Mouse (Mus musculus) frontal cortex, adult 2 months (tissue): ENCODE data around the gene Pbxip1. TPM values are rescaled to one million over a fixed set of nuclear protein-coding genes. Genes with fewer than 3 reads are reported as not detected.
"Not testable (repeated sequence)": the region's sequence is repeated elsewhere in the genome, so short reads cannot be mapped to it uniquely, and the experiment has no call there.

ENCODE experiments used
- DNase-seq, 2 experiments: peaks; one replicate each; pipeline ENCODE4 v3.0.0; 2022; ENCODE audit warnings: low spot score in 1 of 2; ENCODE audit errors: extremely low spot score in 1 of 2
- polyA plus RNA-seq: library from polyadenylated mRNA; depleted of rRNA; stranded (reverse); fragments of >200 nt; gene quantifications from 2 replicates; pipeline ENCODE4 v1.2.3, GENCODE M21; 2012

The Pbxip1 gene
- polyA plus RNA-seq, 1 experiment = 38.9 TPM

DNA sequence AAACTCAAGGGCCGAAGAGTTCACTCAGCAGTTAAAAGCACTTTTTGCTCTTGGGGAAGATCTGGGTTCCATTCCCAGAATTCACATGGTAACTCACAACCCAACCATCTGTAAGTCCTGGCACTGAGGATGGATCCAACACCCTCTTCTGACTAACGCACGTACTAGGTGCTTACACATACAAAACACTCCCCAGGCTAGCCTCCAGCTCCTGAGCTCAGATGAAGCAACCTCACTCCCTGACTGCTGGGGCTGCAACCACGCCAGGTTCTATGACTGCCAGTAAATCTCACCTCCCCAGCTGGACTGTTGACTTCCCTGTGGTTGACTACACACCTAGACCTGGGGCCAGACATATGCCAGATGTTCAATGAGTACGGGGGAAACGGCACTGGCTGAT is 29.6 kb upstream of the Pbxip1 start:
- no peak for DNase-seq

DNA sequence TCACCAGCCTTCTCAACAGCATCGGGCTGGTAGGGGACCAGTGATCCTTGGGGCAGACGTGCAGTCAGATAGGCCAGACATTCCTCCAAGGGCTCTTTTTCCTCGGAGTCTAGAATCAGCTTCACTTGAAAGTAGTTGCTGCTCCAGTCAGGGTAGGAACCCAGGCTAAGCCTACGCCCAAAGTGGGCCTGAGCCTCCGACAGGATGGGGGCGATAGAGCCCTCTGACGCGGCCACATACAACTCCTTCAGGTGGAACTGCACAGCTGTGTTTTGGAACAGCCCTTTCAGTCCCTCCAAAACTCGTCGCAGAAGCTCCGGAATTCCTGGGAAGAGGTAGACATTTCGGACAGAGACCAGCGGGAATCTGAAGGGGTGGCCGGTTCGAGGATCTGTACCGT is 28.1 kb upstream of the Pbxip1 start:
- DNase-seq = no peak

DNA sequence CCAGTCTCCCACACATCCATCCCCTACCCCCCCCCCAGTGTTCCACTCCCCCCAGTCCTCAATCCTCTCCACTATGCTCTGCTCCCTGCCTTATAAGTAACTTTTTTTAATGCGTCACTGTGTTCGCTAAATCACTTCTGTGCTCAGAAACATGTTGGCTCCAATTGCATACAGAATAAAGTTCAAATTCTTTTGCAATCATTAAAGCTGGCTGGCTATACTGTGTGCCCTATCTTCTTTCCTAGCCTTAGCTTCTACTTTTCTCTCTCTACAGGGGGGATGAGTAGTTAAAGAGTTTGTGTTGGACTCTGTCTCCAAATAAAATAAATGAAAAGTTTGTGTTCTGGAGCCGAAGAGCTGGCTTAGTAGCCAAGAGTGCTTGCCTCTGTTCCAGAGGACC is 26.8 kb upstream of the Pbxip1 start:
- no peak for DNase-seq

DNA sequence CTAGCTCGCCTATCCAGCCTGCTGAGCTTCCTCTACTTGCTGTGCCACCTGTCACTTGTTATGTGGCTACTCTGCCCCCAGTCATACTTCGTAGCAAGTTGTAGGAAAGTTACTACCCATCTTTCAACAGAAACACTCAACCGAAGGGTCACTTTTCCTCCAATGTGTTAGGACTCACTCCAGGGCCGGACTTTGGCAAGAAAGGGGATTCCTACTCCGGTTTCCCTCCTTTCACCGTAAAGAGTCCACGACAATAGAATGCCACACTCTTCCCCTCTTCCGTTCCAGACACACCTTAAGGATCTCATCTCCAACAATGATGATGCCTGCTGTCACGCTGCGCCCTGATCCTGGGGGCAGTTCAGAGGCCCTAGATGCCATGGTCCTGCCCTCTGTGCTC is 25.6 kb upstream of the Pbxip1 start:
- DNase-seq = no peak

DNA sequence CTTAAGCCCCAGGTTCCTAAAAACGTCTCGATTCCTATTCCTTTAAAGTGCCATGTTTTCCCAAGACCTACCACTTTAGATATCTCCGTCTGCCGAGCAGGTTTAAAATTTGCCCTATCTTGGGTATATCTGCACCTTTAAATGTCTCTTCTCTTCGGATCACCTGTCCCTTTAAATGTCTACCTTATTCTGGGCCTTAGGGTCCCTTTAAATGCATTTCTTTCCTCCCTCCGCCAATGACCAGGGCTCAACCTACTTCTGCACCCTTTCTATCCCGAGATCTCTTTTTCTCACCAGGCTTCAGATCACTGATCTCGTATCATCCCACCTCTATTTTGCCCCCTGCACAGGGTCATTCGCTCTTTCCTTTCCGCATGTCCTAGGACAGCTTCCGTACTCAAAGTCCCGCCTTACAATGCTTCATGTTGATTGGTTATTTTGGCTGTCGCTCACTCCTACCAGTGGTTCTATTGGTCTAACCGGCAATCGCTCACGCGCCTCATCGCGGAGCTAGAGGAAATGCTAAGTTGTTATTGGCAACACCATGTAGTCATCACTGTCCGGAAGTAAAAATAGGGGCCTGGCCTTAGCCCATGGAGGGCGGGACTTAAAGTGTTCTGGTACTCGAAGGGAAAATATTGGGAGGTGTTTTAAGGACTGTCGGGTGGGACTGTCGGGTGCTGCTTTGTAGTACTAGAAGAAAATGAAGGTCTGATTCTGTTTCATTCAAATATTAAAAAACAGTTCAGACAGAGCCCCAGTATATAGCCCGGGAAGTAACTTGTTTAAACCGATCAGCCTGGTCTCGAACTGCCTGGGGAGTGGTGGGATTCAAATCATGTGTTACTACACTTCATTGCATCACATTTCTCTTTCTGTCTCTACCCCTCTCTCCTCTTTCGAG is 24.8 kb upstream of the Pbxip1 start, which contains the start of gene Flad1:
Gene Flad1 (minus strand): TSS at position 381 of the 904 bp plus-strand sequence.
- DNase-seq = peak; percentile 99 to 100

DNA sequence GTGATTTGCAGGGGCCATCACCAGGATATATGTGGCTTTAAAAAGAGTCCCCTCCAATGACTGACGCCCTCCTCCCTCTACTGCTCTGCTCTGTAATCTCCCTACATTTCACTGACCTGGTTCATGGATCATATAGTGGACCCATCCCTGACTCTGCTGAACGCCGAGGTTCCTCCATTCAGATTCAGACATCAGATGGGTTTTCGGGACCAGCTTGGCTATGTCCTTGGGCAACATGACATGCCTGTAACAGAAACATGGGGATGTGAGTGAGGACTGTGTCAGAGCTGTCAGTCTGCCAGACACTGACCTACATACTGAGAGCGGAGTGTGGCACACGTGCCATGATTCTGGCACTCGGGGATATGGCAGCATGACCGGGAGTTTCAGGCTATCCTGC is 20.3 kb upstream of the Pbxip1 start:
- no peak for DNase-seq

DNA sequence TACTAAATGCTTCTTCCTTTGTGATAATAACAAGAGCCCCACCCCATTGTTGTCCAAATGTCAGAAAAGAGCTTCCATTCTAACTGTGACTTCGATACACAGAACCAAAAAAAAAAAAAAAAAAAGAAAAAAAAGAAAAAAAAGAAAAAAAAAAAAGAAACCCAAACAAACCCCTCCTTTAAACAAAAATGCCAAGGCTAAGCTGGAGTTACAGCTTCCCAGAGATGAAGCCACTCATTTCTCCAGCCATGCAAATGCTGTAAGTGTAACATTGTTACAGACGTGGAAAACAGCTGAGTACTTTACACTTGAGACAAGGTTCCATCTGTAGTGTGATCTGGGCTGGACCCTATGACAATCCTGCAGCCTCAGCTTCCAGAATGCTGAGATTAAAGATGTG is 19.4 kb upstream of the Pbxip1 start:
- no peak for DNase-seq

DNA sequence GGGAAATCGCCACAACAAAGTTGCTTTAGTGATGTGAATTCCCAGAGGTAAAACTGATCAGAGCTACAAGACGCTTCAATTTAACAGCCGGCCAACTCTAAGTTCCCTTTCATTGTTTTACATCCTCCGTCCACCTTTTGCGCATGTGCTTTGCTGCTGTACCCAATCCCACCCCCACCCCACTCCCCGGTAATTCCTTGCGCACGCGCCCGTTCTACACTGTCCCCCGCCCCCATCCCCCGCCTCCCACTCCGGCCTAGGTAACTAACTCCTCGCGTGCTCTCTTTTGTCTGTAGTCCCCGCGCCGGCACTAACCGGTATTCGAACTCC is 18.7 kb upstream of the Pbxip1 start:
- DNase-seq = no peak

DNA sequence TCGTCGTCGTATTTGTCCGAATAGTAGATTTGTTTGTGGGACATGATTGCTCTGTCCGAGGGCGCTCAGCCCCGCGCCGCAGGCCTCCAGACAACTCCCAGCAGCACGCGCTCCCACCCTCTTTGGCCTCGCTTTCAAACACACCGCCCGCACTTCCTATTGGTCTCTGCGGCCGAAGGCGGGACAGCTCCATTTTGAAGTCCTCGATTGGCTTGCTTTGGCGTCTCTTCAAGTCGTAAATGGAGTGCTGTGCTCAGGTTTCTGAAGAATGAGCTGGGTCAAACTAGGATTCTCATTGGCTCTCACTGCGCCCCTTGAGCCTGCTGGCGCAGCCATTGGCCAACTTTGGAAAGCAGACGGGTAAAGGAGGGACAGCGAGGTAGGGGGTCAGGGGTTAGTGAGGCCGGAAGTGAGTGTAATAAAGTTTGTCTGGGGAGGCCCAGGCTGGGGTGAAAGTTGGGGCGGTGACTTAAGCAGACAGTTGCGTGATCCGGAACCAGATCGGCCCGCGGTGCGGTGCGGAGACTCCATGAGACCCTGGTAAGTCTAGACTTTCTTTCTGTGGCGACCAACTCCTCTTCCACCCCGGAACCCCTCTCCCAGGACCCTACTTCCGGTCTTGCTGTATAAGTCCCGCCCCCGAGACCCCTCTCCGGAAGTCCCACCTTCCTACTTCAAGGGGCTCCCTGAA is 18.2 kb upstream of the Pbxip1 start, which contains the start of the genes Cks1b and Shc1:
Gene Cks1b (minus strand): TSS at position 214 of the 691 bp plus-strand sequence.
Gene Shc1 (plus strand): TSS at position 274 of the 691 bp plus-strand sequence.
- DNase-seq = peak; percentile 97 to 98

DNA sequence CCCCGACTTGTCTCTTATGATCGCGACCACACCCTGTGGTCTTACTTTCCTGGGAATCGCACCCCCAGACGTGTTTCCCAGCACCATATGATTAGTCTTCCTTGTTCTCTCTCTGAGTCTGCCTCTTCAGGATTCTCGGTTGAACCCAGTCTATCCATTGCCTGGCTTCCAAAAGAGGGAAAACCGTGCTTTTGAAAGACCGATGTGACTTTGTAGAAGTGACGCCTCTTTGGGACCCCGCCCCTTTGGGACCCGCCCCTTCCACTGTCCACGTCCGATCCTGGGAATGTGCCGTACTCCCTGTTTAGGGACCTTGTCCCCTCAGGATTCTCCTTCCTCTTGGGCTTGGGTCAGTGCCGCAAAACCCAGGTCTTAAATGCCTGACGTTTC is 17.6 kb upstream of the Pbxip1 start:
- DNase-seq = no peak

DNA sequence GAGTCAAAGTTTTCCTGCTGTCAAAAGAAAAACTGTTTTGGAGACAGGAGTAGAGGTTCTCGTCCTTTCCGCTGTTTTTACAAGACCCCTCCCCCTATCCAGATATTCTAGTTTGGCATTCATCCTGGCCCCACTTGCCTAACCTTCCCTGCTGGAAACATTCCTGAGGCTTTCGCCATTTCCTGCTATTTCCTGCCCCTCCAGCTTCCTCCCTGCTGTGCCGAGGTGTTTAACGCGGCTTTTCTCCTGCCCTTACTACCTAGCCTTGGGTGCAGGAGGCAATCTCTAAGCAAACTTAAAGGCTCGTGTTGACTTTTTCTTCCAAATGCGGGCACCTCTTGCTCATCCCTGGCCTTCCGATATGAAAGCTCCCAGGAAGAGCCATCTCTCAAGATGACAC is 16.9 kb upstream of the Pbxip1 start:
- no peak for DNase-seq

DNA sequence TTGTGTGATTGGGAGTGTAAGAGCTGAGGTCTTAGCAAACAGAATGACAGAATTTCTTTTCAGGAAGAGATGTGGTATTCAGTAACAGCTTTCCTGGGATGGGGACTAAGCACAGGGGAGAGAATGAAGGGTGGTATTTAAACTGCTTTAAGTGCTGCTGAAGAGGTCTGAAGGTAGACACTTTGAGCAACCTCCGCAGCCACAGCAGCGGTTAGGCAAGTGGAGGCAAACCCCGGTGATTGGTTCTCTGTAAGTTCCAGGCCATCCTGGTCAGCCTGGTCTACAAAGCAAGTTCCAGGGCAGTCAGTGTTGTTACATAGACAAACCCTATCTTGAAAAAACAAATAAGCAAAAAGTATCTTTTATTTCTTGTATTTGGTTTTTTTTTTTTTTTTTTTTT is 16.5 kb upstream of the Pbxip1 start:
- DNase-seq = no peak

DNA sequence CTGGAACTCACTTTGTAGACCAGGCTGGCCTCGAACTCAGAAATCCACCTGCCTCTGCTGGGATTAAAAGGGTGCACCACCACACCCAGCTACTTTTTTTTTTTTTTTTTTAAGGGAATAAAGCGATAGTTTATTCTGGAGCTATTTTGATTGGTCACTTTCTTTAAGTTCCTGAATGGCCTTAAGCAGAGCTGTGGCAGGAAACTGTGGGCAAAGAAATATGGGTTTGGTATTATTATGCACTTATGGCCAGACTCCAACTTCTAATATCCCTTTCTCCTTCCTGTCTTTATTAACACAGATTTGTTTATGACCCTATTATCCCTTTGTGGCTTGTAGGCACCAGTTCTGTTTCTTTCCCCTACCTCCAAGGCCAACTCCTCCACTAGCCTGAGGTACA is 16.1 kb upstream of the Pbxip1 start:
- DNase-seq = no peak

DNA sequence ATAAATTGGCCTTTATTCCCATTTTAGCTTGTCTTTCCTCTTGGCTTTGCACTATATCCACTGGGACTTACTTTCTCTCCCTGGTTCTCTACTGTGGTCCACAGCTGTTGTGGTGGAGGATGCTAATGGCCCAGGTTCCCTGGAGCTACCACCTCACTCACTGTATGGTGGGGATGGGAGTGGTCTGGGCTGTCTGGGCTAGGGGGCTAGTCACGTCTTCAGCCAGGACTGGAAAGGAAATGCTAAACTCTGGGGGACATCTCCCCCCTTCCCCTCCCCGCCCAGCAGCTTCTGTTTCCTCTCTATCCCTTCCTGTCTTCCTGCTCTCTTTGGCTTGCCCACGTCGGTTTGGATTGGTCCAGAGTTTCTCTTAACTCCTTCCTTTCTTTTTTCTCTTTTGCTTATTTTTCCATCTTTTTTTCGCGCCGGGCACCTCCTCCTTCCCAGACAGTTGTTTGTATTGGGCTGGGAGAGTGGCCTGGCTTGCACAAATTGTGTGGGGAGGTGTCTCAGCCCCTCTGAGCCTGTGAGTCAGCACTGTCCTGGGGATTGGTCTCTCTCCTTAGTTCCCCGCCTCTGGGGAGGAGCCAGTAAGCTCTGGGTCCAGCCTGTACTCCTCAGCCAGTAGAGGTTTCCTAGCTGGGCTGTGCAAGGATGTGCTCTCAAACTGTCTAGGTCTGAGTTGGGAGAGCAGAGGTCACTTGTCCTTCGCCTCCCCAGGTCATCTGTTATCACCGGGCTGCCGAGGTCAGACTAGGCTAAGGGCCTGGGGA is 15.3 kb upstream of the Pbxip1 start:
- peak; percentile 68 to 77 for DNase-seq

DNA sequence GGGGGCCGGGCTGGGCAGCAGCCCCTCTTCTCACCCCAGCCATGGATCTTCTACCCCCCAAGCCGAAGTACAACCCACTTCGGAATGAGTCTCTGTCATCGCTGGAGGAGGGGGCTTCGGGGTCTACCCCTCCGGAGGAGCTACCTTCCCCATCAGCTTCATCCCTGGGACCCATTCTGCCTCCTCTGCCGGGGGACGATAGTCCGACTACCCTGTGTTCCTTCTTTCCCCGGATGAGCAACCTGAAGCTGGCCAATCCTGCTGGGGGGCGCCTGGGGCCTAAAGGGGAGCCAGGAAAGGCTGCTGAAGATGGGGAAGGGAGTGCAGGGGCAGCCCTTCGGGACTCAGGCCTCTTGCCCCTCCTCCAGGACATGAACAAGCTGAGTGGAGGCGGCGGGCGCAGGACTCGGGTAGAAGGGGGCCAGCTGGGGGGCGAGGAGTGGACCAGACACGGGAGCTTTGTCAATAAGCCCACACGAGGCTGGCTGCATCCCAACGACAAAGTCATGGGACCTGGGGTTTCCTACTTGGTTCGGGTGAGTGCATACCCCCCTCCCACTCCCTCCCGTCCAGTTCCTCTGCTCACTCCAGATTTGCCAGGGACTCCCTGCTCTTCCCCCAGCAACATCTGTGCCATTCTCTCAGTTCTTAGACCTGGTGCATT is 14.6 kb upstream of the Pbxip1 start:
- DNase-seq = no peak

DNA sequence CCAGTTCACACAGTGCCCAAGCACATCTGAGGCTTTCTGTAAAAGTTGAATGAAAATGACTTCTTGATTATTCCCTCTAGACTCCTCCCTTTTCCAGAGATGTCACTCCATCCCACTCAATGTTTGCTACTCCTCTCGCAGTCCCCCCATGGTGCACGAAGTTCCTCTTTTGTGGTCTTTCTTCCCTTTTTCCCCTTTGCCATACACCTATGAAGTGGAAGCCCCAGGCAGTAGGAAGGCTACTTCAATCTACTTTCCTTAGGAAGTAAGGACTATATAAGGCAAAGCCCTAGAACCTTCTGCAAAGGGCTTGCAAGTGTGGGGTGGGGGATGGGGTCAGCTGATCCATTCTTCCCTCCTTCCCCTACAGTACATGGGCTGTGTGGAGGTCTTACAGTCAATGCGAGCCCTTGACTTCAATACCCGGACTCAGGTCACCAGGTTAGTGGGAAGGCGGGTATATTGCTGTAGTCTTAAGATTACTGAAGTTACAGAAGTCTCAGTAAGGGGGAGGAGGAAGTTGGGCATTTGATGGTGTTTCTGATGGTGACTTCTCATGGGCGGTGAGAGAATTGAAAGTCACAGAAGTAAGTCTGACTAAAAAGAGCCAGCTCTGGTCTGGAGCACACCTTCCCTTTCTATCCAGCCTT is 13.8 kb upstream of the Pbxip1 start:
- no peak for DNase-seq

DNA sequence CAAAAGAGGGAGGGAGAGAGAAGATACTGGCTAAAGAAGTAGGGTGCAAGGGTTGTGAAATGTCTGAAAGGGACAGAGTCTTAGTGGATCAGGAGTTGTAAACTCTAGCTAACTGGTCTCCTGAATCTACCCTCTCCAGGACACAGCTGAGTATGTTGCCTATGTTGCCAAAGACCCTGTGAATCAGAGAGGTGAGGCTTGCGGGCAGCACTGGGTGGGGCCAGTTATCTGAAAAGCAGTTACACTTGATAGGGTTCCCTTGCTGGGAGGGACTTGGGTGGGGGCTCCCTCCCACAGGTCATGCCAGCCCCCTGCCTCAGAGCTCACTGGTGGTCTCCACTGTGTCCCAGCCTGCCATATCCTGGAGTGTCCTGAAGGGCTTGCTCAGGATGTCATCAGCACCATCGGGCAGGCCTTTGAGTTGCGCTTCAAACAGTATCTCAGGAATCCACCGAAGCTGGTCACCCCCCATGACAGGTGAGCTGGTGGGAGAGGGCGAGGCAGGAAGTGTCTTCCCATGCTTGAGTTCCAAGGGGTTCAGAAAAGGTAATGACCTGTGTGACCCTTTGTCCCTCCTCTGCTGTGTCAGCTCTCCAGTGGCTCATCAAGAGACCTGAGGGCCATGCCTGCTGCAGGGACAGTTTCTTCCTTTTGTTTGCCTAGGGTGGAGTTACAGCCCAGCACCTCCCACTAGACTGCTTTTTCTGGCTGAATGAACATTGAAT is 11.9 kb upstream of the Pbxip1 start:
- DNase-seq = no peak

DNA sequence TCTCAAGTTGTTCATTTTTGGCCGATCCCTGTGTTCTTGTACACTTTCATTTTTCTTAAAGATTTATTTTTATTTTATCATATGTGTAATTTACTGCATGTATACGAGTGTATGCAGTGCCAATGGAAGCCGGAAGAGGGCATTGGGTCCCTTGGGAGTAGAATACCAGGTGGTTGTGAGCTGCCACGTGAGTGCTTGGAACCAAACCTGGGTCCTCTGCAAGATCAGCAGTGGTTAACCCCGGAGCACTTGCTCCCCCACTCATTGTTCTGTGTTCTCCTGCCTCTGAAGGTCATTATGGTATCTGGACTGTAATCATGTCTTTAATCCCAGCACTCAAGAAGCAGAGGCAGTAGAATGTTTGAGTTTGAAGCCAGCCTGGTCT is 11.4 kb upstream of the Pbxip1 start:
- no peak for DNase-seq

DNA sequence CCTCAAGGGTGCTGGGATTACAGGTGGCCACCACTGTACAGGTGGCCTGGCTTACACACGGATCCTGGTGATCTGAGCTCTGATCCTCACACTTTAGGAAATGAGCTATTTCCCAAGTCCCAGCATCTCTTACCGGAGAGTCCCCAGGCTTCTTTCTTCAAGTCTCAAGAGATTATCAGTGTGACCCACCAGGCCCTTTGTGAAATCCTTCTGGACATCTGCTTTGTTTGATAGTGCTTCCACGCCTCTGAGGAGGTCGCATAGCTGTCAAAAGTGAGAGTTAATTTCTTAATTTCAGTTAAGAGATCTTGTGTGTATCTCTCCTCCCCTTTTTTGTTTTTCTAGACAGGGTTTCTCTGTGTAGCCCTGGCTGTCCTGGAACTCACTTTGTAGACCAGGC is 10.6 kb upstream of the Pbxip1 start:
- DNase-seq = no peak

DNA sequence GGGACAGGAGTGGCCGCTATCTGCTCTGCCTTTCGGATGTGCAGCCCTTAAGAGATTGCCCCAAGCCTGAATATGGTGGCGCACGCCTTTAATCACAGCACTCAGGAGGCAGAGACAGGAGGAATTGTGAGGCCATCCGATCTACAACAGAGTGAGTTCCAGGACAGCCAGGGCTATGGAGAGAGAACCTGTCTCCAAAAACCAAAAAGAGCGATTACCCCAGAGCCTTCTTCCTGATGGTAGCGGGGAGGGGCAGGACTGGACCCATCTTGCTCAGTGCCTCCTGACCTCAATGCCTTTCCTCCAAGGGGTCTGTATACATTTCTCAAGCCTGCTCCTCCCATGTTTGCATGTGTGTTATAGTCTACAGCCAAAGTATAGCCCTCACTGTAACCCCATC is 7.5 kb upstream of the Pbxip1 start:
- not testable (repeated sequence) for DNase-seq
